Mouse (Mus musculus): Measurements from ENCODE around the gene 4930426L09Rik.

DNA sequence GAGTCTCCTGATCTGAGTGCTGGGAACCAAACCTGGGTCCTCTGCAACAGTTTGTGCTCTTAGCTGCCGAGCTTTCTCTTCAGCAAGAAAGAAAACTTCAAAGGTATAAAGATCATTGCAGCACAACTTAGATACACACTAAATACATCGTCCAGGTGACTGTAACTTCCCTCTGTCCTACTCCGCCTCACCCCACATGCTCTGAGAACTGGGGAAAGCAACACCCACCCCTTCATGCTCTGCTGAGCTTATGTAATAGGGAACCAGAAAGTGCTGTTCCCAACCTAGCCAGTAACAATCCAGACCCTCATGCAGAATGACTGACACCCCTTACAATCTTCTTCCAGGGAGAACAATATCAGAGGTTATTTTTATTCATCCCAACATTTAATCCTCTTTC lies 41.7 kb upstream of the 4930426L09Rik start:
- no peak for TF ChIP-seq EP300 (optimal IDR thresholded peaks at IDR 0.05)
- no peak for TF ChIP-seq CTCF (IDR thresholded peaks at IDR 0.05; ENCODE audit: low read depth)

Measured in stomach, postnatal 0 days (tissue).